Mouse (Mus musculus): ENCODE results near the gene Mpdz.

The Mpdz gene

DNA sequence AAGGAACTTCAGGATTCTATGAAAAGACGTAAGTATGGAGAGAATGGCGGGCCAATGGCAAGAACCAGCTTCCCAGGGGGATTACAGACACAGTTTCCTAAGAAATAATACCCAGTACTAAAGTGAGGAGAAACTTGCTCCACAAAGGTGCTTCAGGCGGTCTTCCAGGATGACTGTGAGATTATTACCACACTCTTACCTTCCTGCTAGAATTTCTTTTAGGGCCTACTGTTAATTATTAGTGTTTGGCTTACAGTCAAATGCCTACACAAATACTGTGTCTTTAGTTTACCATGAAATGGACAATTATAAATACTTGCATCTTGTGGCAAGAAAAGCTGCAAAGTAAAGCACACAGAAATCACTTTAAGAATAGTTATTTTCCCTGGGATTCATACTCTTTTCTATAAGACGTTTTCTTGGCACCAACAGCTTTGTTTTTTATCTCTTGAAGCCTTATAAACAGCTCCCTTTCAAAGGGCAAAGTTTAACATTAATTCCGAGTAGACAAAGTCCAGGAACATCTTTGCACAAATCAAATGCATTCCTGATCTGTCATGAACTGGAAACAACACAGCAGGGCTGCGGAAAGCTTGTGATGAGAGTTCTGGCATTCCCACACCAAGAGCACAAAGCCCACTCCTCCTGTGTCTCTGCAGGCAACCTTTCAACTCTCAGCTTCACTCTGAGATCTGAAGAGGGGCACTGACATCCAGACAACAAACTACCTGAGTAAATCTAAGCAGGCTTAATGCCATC, 166.5 kb downstream of the Mpdz start:
- peak; percentile 59 for DNase-seq

- DNase-seq = no peak
Measured at GRCm38 (mm10) chr4:81273067-81273466, 169.5 kb downstream of the Mpdz start.

DNA sequence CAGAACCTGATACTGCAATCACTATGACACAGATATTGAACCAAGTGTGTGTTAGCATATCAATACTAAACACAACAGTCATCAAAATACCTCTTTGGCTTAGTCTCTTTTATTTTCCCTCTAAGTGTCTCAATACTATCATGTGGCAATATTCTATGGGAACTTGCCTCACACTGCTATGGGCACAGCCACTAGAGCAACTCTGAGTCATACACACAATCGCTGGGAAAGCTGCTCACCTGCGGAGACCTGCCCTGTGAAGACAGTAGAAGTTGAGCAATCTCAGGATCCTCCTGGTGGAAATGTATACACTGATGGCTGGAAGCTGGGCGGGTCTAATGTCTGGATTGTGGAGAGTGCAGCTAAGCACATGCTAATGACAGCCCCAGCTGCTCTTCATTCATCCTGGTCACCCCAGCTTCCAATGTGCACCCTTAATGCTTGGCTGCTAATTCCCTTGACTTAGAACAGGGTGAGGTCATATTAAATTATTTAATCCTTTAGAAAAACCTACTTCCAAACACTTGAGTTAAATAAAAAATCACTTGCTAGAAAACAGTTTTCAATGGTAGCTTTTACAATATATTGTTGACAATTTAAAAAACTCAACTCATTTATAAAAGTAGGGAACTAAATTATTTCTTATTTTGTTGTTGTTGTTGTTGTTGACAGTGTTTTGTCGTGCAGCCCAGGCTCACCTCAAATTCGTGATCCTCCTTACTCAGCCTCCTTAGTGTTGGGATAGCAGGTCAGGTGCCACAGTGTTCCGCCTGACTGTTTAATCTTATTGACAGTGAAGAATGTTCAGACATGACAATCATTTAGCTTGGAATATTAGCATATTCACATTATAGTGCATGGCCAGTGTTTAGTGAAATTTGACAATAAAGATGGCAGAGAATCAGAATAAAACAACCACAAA, 189.5 kb downstream of the Mpdz start:
- no peak for DNase-seq

DNA sequence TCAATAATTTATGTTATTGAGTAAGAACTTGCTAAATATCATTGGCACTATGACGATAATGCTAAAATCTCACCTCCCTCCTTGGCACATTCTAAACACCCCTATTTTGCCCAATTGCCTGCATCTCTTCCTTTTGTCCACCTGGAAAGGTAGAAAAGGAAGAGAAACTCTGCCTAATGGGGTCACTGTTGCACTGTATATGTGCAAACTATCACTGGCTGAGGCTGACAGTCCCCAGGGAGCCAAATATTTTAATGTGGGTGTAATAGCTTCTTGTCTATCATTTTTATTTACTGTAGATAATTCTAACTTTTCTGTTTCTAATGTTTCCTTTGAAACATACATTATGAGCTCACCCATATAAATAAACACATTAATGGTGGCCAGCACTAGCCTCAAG, 190.3 kb downstream of the Mpdz start:
- peak; percentile 20 for DNase-seq

GRCm38 (mm10) chr4:81251934-81252333, 190.7 kb downstream of the Mpdz start:
- peak; percentile 73 for DNase-seq

- DNase-seq = no peak
Measured at GRCm38 (mm10) chr4:81249245-81249644, 193.4 kb downstream of the Mpdz start.

GRCm38 (mm10) chr4:81236227-81236626, 206.4 kb downstream of the Mpdz start:
- DNase-seq = no peak

All from kidney, postnatal 10 days (tissue).